22 mouse cellular contexts compared by ENCODE assay signal in the genomic region with DNA sequence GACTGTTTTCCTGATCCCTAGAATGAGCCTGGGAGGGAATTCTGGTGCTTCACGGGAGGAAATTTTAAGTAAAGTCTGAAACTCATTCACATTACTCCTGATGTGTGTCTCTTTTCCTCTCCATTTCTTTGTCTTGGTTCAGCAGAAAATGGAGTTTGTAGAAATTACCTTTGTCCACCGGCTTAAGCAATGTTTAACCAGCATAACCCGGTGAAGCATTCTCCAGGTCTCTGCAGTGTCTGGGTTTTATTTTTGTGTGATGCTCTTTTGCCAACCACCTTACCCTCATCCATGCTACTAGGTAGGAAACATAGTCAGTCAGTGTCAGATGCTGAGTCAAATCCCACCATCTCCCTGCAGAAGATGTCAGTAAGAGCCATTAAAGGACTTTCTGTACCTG.
DNase-seq lines count a peak whose midpoint lies in the region; ATAC-seq and TF ChIP-seq lines count a peak whose summit lies in the region.
"Had no signal": no experiment of that assay in that cellular context is flagged by ENCODE, and none has a peak within 500 bp of the region (broad histone marks: within the 10 kb centered on the region; RNA-seq: fewer than 3 reads in every experiment).

No protein-coding gene starts in this region.

- H3K4me1 ChIP-seq in kidney, adult 2 months (ENCODE audit: control insufficient read depth, insufficient read depth, low read length): peaks cover 22% of the 10 kb centered on the region
- H3K4me1 ChIP-seq in kidney, embryonic 14.5 days (ENCODE audit: control insufficient read depth, insufficient read depth, low read length): no peaks in the 10 kb centered on the region
- peaks cover 3% of the 10 kb centered on the region; the same call in 1 of the 2 replicates for H3K4me1 ChIP-seq in liver, adult 2 months (ENCODE audit: control insufficient read depth, insufficient read depth, low read length)
- H3K4me1 ChIP-seq in liver, embryonic 11.5 days (replicated peaks; ENCODE audit: control insufficient read depth, insufficient read depth, low read length): no peaks in the 10 kb centered on the region
- H3K4me1 ChIP-seq: embryonic facial prominence, embryonic 13.5 days; embryonic facial prominence, embryonic 15.5 days; forebrain, embryonic 10.5 days; forebrain, embryonic 12.5 days had no signal

- no peak for TF ChIP-seq CTCF in kidney, adult 2 months (conservative IDR thresholded peaks at IDR 0.05; ENCODE audit: insufficient read depth, insufficient read length, low read depth, low read length)
- no peak for TF ChIP-seq CTCF in liver, adult 2 months (IDR thresholded peaks at IDR 0.05; ENCODE audit: low read depth, low read length)

- DNase-seq in kidney, adult 2 months: peak; percentile 70
- DNase-seq in kidney, adult 9 months: peak; percentile 59
- DNase-seq in kidney, adult 11 months: no peak
- DNase-seq in liver, adult 2 months (ENCODE audit: extremely low read depth, low read depth, low spot score): peak; percentile 52
- no peak for DNase-seq in liver, embryonic 11.5 days (ENCODE audit: low spot score)
- DNase-seq: adrenal gland, adult 2 months; adrenal gland, postnatal 10 days; adrenal gland, postnatal 25 days; cerebellum, adult 11 months; cerebellum, adult 18-20 months; cerebellum, adult 8-10 months; cerebellum, adult 9-11 months; cerebellum, postnatal 14 days; cerebellum, postnatal 36 days; embryo, embryonic 11 days had no signal

- H3K4me2 ChIP-seq in kidney, embryonic 14.5 days (replicated peaks; ENCODE audit: low read depth, low read length): no peak overlapping the region
- H3K4me2 ChIP-seq in liver, embryonic 11.5 days: no peak overlapping the region
- H3K4me2 ChIP-seq: embryonic facial prominence, embryonic 13.5 days; embryonic facial prominence, embryonic 15.5 days; forebrain, embryonic 12.5 days had no signal

- no peak overlapping the region for H3K9ac ChIP-seq in kidney, embryonic 14.5 days (ENCODE audit: low read depth, low read length)
- no peak overlapping the region for H3K9ac ChIP-seq in liver, adult 2 months (ENCODE audit: low read depth, low read length)
- H3K9ac ChIP-seq in liver, embryonic 11.5 days (ENCODE audit: low read depth, low read length): no peak overlapping the region
- H3K9ac ChIP-seq: embryonic facial prominence, embryonic 13.5 days; embryonic facial prominence, embryonic 15.5 days; forebrain, embryonic 12.5 days had no signal

- H3K9me3 ChIP-seq in kidney, embryonic 14.5 days (ENCODE audit: control insufficient read depth, low read length): no peaks in the 10 kb centered on the region
- no peaks in the 10 kb centered on the region for H3K9me3 ChIP-seq in liver, embryonic 11.5 days (ENCODE audit: control insufficient read depth, low read length)
- H3K9me3 ChIP-seq: embryonic facial prominence, embryonic 13.5 days; embryonic facial prominence, embryonic 15.5 days; forebrain, embryonic 10.5 days; forebrain, embryonic 12.5 days had no signal

- H3K79me2 ChIP-seq in liver, adult 2 months (ENCODE audit: control insufficient read depth, insufficient read depth, low read length): no peaks in the 10 kb centered on the region

- no peak for TF ChIP-seq POLR2A in kidney, adult 2 months (IDR thresholded peaks at IDR 0.05; ENCODE audit: low read depth, low read length)
- TF ChIP-seq POLR2A in liver, adult 2 months (IDR thresholded peaks at IDR 0.05; ENCODE audit: extremely low read depth, insufficient read depth, low read length): no peak

- H3K4me3 ChIP-seq in kidney, adult 2 months (ENCODE audit: insufficient read depth, low read depth, low read length): no peak overlapping the region
- H3K4me3 ChIP-seq in kidney, embryonic 14.5 days (ENCODE audit: low read length): no peak overlapping the region
- H3K4me3 ChIP-seq in liver, adult 2 months (ENCODE audit: insufficient read depth, low read depth, low read length): no peak overlapping the region
- no peak overlapping the region for H3K4me3 ChIP-seq in liver, embryonic 11.5 days (ENCODE audit: low read depth, low read length)
- H3K4me3 ChIP-seq: embryonic facial prominence, embryonic 13.5 days; embryonic facial prominence, embryonic 15.5 days; erythroblast, embryonic 14.5 days; forebrain, embryonic 10.5 days; forebrain, embryonic 12.5 days had no signal

- 40% methylated on average over 3 of the region's 3 CpGs for WGBS in kidney, adult 2 months
- WGBS in kidney, embryonic 14.5 days: 83% methylated on average over 3 of the region's 3 CpGs
- 53% methylated on average over 3 of the region's 3 CpGs for WGBS in liver, adult 2 months
- 87% methylated on average over 3 of the region's 3 CpGs for WGBS in liver, embryonic 11.5 days

- peaks cover 5% of the 10 kb centered on the region for H3K36me3 ChIP-seq in kidney, adult 2 months (ENCODE audit: control insufficient read depth, insufficient read depth, low read length)
- H3K36me3 ChIP-seq in kidney, embryonic 14.5 days (ENCODE audit: control insufficient read depth, insufficient read depth, low read length): no peaks in the 10 kb centered on the region
- H3K36me3 ChIP-seq in liver, adult 2 months (ENCODE audit: control insufficient read depth, insufficient read depth, low read length): no peaks in the 10 kb centered on the region
- H3K36me3 ChIP-seq in liver, embryonic 11.5 days (ENCODE audit: control insufficient read depth, insufficient read depth, low read length): no peaks in the 10 kb centered on the region
- H3K36me3 ChIP-seq: embryonic facial prominence, embryonic 13.5 days; embryonic facial prominence, embryonic 15.5 days; forebrain, embryonic 10.5 days; forebrain, embryonic 12.5 days had no signal

- no peak for ATAC-seq in kidney, embryonic 14.5 days (ENCODE audit: low FRiP score, low TSS enrichment)
- no peak for ATAC-seq in liver, embryonic 11.5 days (replicated peaks; ENCODE audit: low FRiP score)
- ATAC-seq: forebrain, embryonic 14.5 days had no signal

- no peaks in the 10 kb centered on the region for H3K27me3 ChIP-seq in kidney, adult 2 months (replicated peaks; ENCODE audit: control insufficient read depth, insufficient read depth, low read length)
- H3K27me3 ChIP-seq in kidney, embryonic 14.5 days (ENCODE audit: control insufficient read depth, insufficient read depth, low read length): no peaks in the 10 kb centered on the region
- H3K27me3 ChIP-seq in liver, adult 2 months (ENCODE audit: control insufficient read depth, insufficient read depth, low read length): no peaks in the 10 kb centered on the region
- no peaks in the 10 kb centered on the region for H3K27me3 ChIP-seq in liver, embryonic 11.5 days (replicated peaks; ENCODE audit: control insufficient read depth, insufficient read depth, low read length)
- H3K27me3 ChIP-seq: embryonic facial prominence, embryonic 13.5 days; embryonic facial prominence, embryonic 15.5 days; forebrain, embryonic 12.5 days had no signal

- peak overlapping the region; percentile 91 for H3K27ac ChIP-seq in kidney, adult 2 months (ENCODE audit: insufficient read depth, low read depth, low read length)
- no peak overlapping the region for H3K27ac ChIP-seq in kidney, embryonic 14.5 days (ENCODE audit: low read depth, low read length)
- no peak overlapping the region for H3K27ac ChIP-seq in liver, adult 2 months (replicated peaks; ENCODE audit: insufficient read depth, low read depth, low read length)
- no peak overlapping the region for H3K27ac ChIP-seq in liver, embryonic 11.5 days (ENCODE audit: low read depth, low read length)
- H3K27ac ChIP-seq: embryonic facial prominence, embryonic 13.5 days; embryonic facial prominence, embryonic 15.5 days; forebrain, embryonic 10.5 days; forebrain, embryonic 12.5 days had no signal

Comparison
In these comparisons a context has a peak if more than half of its experiments do, and no peak if none do; other contexts are left out.
1. DNase-seq: peak in kidney, adult 2 months (single experiment), kidney, adult 9 months (single experiment) and liver, adult 2 months (single experiment); none in kidney, adult 11 months (single experiment) and liver, embryonic 11.5 days (single experiment).